Mouse (Mus musculus): ENCODE measurements around the gene Nip7. TPM values are rescaled to one million over a fixed set of nuclear protein-coding genes. Genes with fewer than 3 reads are reported as not detected.

Nip7 gene
- total and polyA plus RNA-seq, 3 experiments: 19.4 to 27.9 (median 27.3) TPM

DNA sequence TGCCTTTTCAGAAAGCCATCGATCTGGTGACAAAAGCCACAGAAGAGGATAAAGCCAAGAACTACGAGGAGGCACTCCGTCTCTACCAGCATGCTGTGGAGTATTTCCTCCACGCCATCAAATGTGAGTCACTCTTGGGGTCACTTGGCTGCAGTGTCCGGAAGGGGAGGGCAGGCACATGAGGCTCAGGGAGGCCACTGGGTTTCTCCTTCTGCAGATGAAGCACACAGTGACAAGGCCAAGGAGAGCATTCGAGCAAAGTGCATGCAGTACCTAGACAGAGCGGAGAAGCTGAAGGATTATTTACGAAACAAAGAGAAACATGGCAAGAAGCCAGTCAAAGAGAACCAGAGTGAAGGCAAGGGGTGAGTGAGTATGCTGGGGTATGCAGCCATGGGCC lies 20.1 kb upstream of the Nip7 start:
- DNase-seq: peak in 1 of 2 experiments; percentile 25
- 39% methylated on average over 8 of the region's 8 CpGs for WGBS
- intact Hi-C loops (cut with DNase I): no loop called here
- no peak for TF ChIP-seq EP300 (IDR thresholded peaks at IDR 0.05; ENCODE audit: insufficient read depth, low read depth, low read length)
- no peak for TF ChIP-seq CTCF (IDR thresholded peaks at IDR 0.05)
- no peak for TF ChIP-seq POLR2A (IDR thresholded peaks at IDR 0.05; ENCODE audit: insufficient read depth, low read depth, low read length)
- Histone ChIP-seq H3K27ac (no peak overlapping the region), H3K9ac (ENCODE audit: low read depth, low read length) (no peak overlapping the region), H3K4me3 (no peak overlapping the region), H3K36me3 (ENCODE audit: control insufficient read depth, insufficient read depth, low read length) (no peaks in the 10 kb centered on the region; the same call in 1 of the 2 replicates), H3K4me1 (ENCODE audit: control insufficient read depth, insufficient read depth, low read length) (peaks cover 7% of the 10 kb centered on the region), H3K27me3 (ENCODE audit: control insufficient read depth, insufficient read depth, low read length) (no peaks in the 10 kb centered on the region), H3K79me2 (replicated peaks; ENCODE audit: control insufficient read depth, insufficient read depth, low read length) (peaks cover 2% of the 10 kb centered on the region; the same call in 1 of the 2 replicates)

DNA sequence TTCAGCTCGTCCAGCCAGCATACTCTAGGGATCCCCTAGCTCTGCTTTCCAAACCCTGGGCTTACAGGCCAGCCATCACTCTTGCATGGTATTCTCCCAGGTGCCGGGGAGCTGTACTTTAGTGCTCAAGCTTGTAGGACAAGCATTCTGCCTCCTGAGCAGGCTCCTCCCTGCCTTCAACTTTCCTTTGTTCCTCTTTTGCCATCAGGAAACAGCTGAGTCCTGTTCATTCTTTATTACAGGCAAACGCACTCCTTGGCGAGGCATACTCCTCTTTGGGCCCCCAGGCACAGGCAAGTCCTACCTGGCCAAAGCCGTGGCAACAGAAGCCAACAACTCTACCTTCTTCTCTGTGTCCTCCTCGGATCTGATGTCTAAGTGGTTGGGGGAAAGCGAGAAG lies 16.0 kb upstream of the Nip7 start:
- peaks cover under 1% of the 10 kb centered on the region for H3K36me3 ChIP-seq (ENCODE audit: control insufficient read depth, insufficient read depth, low read length)
- H3K4me1 ChIP-seq (ENCODE audit: control insufficient read depth, insufficient read depth, low read length): peaks cover 5% of the 10 kb centered on the region
- no peaks in the 10 kb centered on the region; the same call in 1 of the 2 replicates for H3K79me2 ChIP-seq (replicated peaks; ENCODE audit: control insufficient read depth, insufficient read depth, low read length)
- H3K27me3 ChIP-seq (ENCODE audit: control insufficient read depth, insufficient read depth, low read length): no peaks in the 10 kb centered on the region
- H3K4me3 ChIP-seq: no peak overlapping the region
- no peak overlapping the region for H3K9ac ChIP-seq (ENCODE audit: low read depth, low read length)
- 70% methylated on average over 7 of the region's 7 CpGs for WGBS
- no peak for TF ChIP-seq POLR2A (IDR thresholded peaks at IDR 0.05; ENCODE audit: insufficient read depth, low read depth, low read length)
- TF ChIP-seq CTCF (IDR thresholded peaks at IDR 0.05): no peak
- TF ChIP-seq EP300 (IDR thresholded peaks at IDR 0.05; ENCODE audit: insufficient read depth, low read depth, low read length): no peak
- no peak for DNase-seq
- intact Hi-C loops (cut with DNase I): no loop called here
- no peak overlapping the region for H3K27ac ChIP-seq

DNA sequence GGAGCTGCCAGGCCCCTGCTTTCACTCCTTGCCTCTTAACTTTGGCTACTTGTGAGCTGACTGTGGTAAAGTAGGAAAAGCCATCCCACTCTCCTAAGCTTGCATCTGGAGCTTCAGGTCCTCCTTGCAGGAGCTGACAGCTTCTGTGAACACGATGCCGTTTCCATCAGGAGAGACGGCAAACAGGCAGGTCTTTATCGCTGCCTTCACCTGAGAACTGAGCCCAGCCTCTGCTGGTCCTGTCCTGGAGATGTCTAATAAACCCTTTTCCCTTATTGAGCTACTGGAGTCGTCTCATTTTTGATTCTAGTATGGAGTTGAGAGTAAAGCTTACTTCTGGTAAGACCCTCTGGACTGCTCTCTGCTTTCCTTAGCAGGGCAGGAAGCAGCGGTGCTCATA lies 11.2 kb upstream of the Nip7 start:
- Histone ChIP-seq H3K9ac (ENCODE audit: low read depth, low read length) (no peak overlapping the region), H3K79me2 (replicated peaks; ENCODE audit: control insufficient read depth, insufficient read depth, low read length) (no peaks in the 10 kb centered on the region; the same call in 1 of the 2 replicates), H3K4me3 (no peak overlapping the region), H3K36me3 (ENCODE audit: control insufficient read depth, insufficient read depth, low read length) (peaks cover 13% of the 10 kb centered on the region), H3K4me1 (ENCODE audit: control insufficient read depth, insufficient read depth, low read length) (peaks cover 5% of the 10 kb centered on the region), H3K27ac (no peak overlapping the region), H3K27me3 (ENCODE audit: control insufficient read depth, insufficient read depth, low read length) (no peaks in the 10 kb centered on the region)
- intact Hi-C loops (cut with DNase I): no loop called here
- no peak for DNase-seq
- TF ChIP-seq CTCF (IDR thresholded peaks at IDR 0.05) (no peak), EP300 (IDR thresholded peaks at IDR 0.05; ENCODE audit: insufficient read depth, low read depth, low read length) (no peak), POLR2A (IDR thresholded peaks at IDR 0.05; ENCODE audit: insufficient read depth, low read depth, low read length) (no peak)
- WGBS: 83% methylated on average over 6 of the region's 6 CpGs

DNA sequence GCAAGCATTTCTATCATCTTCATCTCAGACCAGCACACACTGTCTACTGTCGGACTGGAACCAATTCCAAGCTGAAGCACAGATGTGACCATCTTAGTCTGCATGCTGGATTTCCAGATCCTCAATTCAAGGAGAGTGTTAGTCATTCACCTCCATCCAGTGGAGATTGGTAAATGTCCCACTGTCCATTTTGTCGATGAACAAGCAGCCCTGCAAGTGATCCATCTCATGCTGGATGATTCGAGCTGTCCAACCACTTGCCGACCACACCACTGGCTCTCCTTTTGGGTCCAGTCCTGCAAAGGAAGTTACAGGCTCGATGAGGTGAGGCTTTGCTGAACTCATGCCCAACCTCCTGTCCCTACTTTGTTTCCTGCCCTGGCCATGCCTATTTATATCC lies 9.7 kb upstream of the Nip7 start:
- TF ChIP-seq EP300 (IDR thresholded peaks at IDR 0.05; ENCODE audit: insufficient read depth, low read depth, low read length) (no peak), CTCF (IDR thresholded peaks at IDR 0.05) (no peak), POLR2A (IDR thresholded peaks at IDR 0.05; ENCODE audit: insufficient read depth, low read depth, low read length) (no peak)
- H3K36me3 ChIP-seq (ENCODE audit: control insufficient read depth, insufficient read depth, low read length): peaks cover 13% of the 10 kb centered on the region
- H3K4me3 ChIP-seq: no peak overlapping the region
- no peak overlapping the region for H3K9ac ChIP-seq (ENCODE audit: low read depth, low read length)
- H3K27me3 ChIP-seq (ENCODE audit: control insufficient read depth, insufficient read depth, low read length): no peaks in the 10 kb centered on the region
- H3K4me1 ChIP-seq (ENCODE audit: control insufficient read depth, insufficient read depth, low read length): peaks cover 5% of the 10 kb centered on the region
- H3K79me2 ChIP-seq (replicated peaks; ENCODE audit: control insufficient read depth, insufficient read depth, low read length): no peaks in the 10 kb centered on the region
- peak in 1 of 2 experiments; percentile 25 for DNase-seq
- 30% methylated on average over 5 of the region's 5 CpGs for WGBS
- intact Hi-C loops (cut with DNase I): no loop called here
- no peak overlapping the region; the same call in 1 of the 2 replicates for H3K27ac ChIP-seq

DNA sequence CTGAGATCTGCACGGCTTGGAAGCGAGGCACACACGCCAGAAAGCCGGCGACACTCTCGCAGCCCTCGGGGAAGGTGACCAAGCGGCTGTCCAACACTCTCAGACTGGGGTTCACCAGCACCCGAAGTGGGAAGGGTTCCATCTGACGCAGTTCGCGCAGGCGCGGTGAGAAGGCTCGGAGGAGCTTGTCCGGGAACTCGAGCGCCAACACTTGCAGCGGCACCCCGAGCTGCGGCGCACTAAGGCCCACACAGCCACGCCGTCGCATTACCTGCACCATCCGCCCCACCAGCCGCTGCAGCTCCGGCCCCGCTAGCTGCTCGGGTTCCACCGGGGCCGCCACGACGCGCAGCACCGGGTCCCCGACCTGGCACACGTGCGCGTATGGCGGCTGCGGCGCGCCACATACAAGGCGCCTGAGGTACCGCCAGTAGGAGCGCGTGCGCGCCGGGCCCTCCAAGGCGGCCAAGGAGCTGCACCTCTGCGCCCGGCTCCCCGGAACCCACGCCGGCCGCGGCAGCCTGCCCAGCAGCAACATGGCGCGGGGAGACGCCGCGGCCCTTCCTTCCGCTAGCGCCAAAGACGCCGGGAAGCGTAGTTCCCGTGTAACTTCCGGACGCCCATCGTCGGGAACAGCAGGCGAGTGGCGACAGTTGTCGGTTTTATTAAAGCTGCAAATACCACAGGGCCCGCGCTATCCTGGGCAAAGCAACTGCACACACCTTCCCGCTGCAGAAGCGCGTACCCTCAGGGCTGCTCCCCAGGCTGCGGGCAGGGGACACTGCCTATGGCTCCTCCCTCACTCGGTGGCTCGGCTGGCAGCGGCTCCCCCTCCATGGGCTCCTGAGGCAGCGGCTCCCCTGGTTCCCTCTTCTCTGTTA lies 8.4 kb upstream of the Nip7 start, which contains the start of gene Pdf:
TSS of gene Pdf (minus strand) at position 554 of the 881 bp plus-strand sequence.
- Histone ChIP-seq H3K79me2 (replicated peaks; ENCODE audit: control insufficient read depth, insufficient read depth, low read length) (no peaks in the 10 kb centered on the region), H3K27ac (peak within 1 kb of the TSS; percentile 88), H3K9ac (ENCODE audit: low read depth, low read length) (peak within 1 kb of the TSS; percentile 89), H3K36me3 (ENCODE audit: control insufficient read depth, insufficient read depth, low read length) (peaks cover 13% of the 10 kb centered on the region), H3K27me3 (ENCODE audit: control insufficient read depth, insufficient read depth, low read length) (no peaks in the 10 kb centered on the region), H3K4me3 (peak within 1 kb of the TSS; percentile 87), H3K4me1 (ENCODE audit: control insufficient read depth, insufficient read depth, low read length) (peaks cover 5% of the 10 kb centered on the region)
- DNase-seq: peak; percentile 88 to 89
- WGBS: under 1% methylated on average over 87 of the region's 87 CpGs
- TF ChIP-seq CTCF (IDR thresholded peaks at IDR 0.05): 0 out of 2 replicates have a peak, but pooled peaks have one; percentile 13
- 0 out of 2 replicates have a peak, but pooled peaks have one; percentile 47 for TF ChIP-seq EP300 (IDR thresholded peaks at IDR 0.05; ENCODE audit: insufficient read depth, low read depth, low read length)
- TF ChIP-seq POLR2A (IDR thresholded peaks at IDR 0.05; ENCODE audit: insufficient read depth, low read depth, low read length): peak; percentile 82
- intact Hi-C loops (cut with DNase I): loop anchor here (1.0 kb wide), 1 partner anchor 17 kb away; the partner anchor contains the start of gene Vps4a

DNA sequence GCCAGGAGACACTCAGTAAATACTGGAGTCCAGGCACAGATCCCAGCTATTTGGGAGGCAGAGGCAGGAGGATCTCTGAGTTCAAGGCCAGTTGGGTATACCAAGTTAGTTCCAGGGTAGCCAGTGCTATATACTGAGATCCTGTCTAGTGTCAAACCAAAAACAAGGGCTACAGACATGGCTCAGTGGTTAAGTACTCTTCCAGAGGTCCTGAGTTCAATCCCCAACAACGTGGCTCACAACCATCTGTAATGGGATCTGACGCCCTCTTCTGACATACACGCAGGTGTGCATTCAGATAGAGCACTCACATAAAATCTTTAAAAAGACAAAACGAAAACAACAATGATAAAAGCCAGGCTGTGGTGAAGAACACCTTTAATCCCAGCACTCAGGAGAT lies 7.2 kb upstream of the Nip7 start:
- Histone ChIP-seq H3K9ac (ENCODE audit: low read depth, low read length) (no peak overlapping the region), H3K36me3 (ENCODE audit: control insufficient read depth, insufficient read depth, low read length) (peaks cover 13% of the 10 kb centered on the region), H3K27me3 (ENCODE audit: control insufficient read depth, insufficient read depth, low read length) (no peaks in the 10 kb centered on the region), H3K27ac (no peak overlapping the region), H3K79me2 (replicated peaks; ENCODE audit: control insufficient read depth, insufficient read depth, low read length) (no peaks in the 10 kb centered on the region), H3K4me3 (no peak overlapping the region), H3K4me1 (ENCODE audit: control insufficient read depth, insufficient read depth, low read length) (peaks cover 5% of the 10 kb centered on the region)
- 92% methylated on average over 4 of the region's 4 CpGs for WGBS
- intact Hi-C loops (cut with DNase I): no loop called here
- TF ChIP-seq EP300 (IDR thresholded peaks at IDR 0.05; ENCODE audit: insufficient read depth, low read depth, low read length) (no peak), CTCF (IDR thresholded peaks at IDR 0.05) (no peak), POLR2A (IDR thresholded peaks at IDR 0.05; ENCODE audit: insufficient read depth, low read depth, low read length) (no peak)
- DNase-seq: no peak
